Mouse (Mus musculus) neutrophil, adult 5-6 weeks (primary cell): ENCODE measurements around the gene Dppa4. TPM values are rescaled to one million over a fixed set of nuclear protein-coding genes. Genes with fewer than 3 reads are reported as not detected.

Experiments used
- ATAC-seq: fragments of 151-379, 151-347 bp; 2 replicates; pipeline ENCODE4 v1.8.0; 2017; ENCODE audit warnings: mild to moderate bottlenecking, moderate TSS enrichment; ENCODE audit not compliant: insufficient number of reproducible peaks, poor library complexity, low FRiP score, severe bottlenecking; ENCODE audit errors: extremely low read depth
- total RNA-seq: library from RNA; stranded (forward); fragments of 200-1000 nt; gene quantifications from 2 replicates; pipeline ENCODE4 v1.2.3, GENCODE M21; 2017

The Dppa4 gene
- total RNA-seq, 1 experiment from 2014 or later: not detected

- no peak for ATAC-seq
These were observed 37.2 kb downstream of the Dppa4 start for GRCm38 (mm10) chr16:48320781-48321180.

DNA sequence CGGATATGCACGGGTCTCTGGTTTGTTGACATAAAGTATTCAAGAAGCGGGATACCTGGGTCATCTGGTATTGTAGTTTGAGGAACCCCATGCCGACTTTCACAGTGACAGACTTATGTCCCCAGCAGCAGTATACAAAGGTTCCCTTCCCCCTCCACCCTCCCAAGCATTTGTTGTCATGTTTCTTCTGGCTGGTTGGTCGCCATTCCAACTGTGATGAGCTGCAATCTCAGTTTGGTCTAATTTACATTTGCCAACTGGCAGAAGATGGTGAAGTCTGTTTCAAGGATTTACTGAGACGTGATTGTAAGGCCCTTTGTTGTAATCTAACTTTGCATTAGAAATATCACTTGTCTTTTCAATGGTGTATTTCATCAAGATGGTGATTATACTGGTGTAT is 39.6 kb downstream of the Dppa4 start:
- no peak for ATAC-seq

GRCm38 (mm10) chr16:48323602-48324345 is 40.2 kb downstream of the Dppa4 start:
- no peak for ATAC-seq

DNA sequence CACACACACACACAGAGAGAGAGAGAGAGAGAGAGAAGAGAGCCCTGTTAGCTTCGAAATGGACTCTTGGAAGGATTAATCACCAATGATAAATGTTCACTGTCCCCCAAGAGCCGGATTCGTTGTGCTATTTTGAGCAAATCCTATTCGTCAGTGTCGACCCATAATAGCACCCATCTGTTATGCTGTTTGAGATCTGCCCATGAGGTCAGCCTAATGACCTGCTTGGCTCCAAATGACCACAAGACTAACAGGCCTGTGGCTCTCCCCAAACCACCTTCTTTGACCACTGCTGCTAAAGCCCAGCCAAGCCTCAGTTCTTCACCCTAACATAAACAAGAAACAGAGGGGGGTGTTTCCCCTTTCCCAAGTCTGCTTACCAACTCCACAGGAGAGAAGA is 43.4 kb downstream of the Dppa4 start:
- no peak for ATAC-seq

GRCm38 (mm10) chr16:48328420-48328819 is 44.9 kb downstream of the Dppa4 start:
- ATAC-seq: no peak

- no peak for ATAC-seq
These were observed 48.3 kb downstream of the Dppa4 start for GRCm38 (mm10) chr16:48331822-48332221.

- ATAC-seq: no peak
These were observed 51.8 kb downstream of the Dppa4 start for GRCm38 (mm10) chr16:48335326-48335725.

Other genes starting within 250 kb of the Dppa4 start
- not detected in 2 replicates for gene Dppa2, start 20.2 kb downstream of the Dppa4 start, total RNA-seq
- not detected in 2 replicates for gene Gm5485, start 128.7 kb downstream of the Dppa4 start, total RNA-seq
- 0.12 TPM in 1 of 2 replicates, not detected in the other for gene Morc1, start 147.5 kb downstream of the Dppa4 start, total RNA-seq